Mouse (Mus musculus): ENCODE data around the gene Hdac9. TPM values are rescaled to one million over a fixed set of nuclear protein-coding genes. Genes with fewer than 3 reads are reported as not detected.

Gene Hdac9
- polyA plus RNA-seq, 1 experiment = 1.3 TPM

DNA sequence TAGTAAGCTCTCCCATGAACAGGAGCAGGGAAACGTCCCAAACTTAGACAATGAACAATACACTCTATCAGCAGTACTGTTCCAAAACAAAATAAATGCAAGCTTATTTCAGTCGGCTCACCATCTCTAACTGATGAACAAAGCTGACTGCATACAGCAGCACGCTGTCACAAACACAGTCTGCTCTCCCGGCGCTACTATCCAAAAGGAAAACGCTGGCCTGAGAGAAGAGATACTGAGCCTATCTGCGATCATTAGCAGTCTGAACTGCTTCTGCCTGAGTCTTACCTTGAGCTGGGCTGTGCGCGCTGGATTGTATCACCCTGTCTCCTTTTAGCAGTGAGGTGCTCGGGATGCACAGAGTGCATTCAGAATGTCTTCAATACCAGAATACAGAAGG lies 299.1 kb downstream of the Hdac9 start:
- Histone ChIP-seq H3K4me1 (ENCODE audit: control insufficient read depth, insufficient read depth, low read length) (no peaks in the 10 kb centered on the region), H3K27me3 (replicated peaks; ENCODE audit: control insufficient read depth, insufficient read depth, low read length) (no peaks in the 10 kb centered on the region), H3K36me3 (ENCODE audit: control insufficient read depth, insufficient read depth, low read length) (no peaks in the 10 kb centered on the region), H3K4me3 (ENCODE audit: insufficient read depth, low read depth, low read length) (no peak overlapping the region), H3K27ac (ENCODE audit: insufficient read depth, low read depth, low read length) (no peak overlapping the region)
- no peak for DNase-seq
- 84% methylated on average over 10 of the region's 10 CpGs for WGBS
- TF ChIP-seq POLR2A (IDR thresholded peaks at IDR 0.05; ENCODE audit: low read depth, low read length) (no peak), CTCF (conservative IDR thresholded peaks at IDR 0.05; ENCODE audit: insufficient read depth, insufficient read length, low read depth, low read length) (no peak)

DNA sequence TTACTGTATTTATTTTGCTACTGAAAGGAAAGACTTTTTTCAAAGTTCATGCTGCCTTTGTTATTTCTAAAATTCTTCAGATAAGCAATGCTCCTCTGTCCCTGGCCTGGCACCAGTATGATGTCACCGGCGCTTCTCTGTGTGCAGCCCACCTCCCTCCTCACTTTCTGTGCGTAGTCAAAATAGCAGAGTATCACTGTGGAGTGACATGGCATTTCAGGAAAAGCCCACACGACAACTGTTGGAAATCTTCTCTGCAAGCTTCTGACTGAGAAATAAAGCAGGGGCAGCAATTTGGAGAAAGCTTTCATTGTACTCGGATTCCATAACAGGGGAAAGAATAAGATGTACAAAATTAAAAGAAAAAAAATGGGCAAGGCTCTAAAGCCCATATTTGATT lies 302.1 kb downstream of the Hdac9 start:
- H3K36me3 ChIP-seq (ENCODE audit: control insufficient read depth, insufficient read depth, low read length) = no peaks in the 10 kb centered on the region
- no peak for DNase-seq
- H3K27me3 ChIP-seq (replicated peaks; ENCODE audit: control insufficient read depth, insufficient read depth, low read length) = no peaks in the 10 kb centered on the region
- no peak overlapping the region for H3K4me3 ChIP-seq (ENCODE audit: insufficient read depth, low read depth, low read length)
- no peaks in the 10 kb centered on the region for H3K4me1 ChIP-seq (ENCODE audit: control insufficient read depth, insufficient read depth, low read length)
- no peak overlapping the region for H3K27ac ChIP-seq (ENCODE audit: insufficient read depth, low read depth, low read length)
- 88% methylated on average over 5 of the region's 5 CpGs for WGBS
- TF ChIP-seq POLR2A (IDR thresholded peaks at IDR 0.05; ENCODE audit: low read depth, low read length) = no peak
- TF ChIP-seq CTCF (conservative IDR thresholded peaks at IDR 0.05; ENCODE audit: insufficient read depth, insufficient read length, low read depth, low read length) = no peak

DNA sequence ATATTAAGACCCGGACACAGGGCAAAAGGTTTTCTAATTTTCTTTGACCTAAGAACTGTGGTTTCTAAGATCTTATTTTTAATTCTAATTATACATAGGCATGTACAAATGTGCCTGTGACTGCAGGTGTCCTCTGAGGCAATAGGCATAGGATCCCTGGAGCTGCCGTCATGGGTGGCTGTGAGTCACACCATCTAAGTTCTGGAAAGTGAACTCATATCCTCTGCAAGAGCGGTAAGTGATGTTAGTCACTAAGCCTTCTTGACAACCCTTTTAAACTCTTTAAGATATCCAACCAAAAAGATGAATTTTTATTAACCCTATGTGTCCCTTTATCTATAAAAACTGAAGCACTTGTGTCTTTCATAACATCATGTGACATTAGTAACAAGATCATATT lies 304.4 kb downstream of the Hdac9 start:
- DNase-seq = no peak
- Histone ChIP-seq H3K27ac (ENCODE audit: insufficient read depth, low read depth, low read length) (no peak overlapping the region), H3K4me1 (ENCODE audit: control insufficient read depth, insufficient read depth, low read length) (no peaks in the 10 kb centered on the region), H3K27me3 (replicated peaks; ENCODE audit: control insufficient read depth, insufficient read depth, low read length) (no peaks in the 10 kb centered on the region), H3K4me3 (ENCODE audit: insufficient read depth, low read depth, low read length) (no peak overlapping the region), H3K36me3 (ENCODE audit: control insufficient read depth, insufficient read depth, low read length) (no peaks in the 10 kb centered on the region)
- TF ChIP-seq POLR2A (IDR thresholded peaks at IDR 0.05; ENCODE audit: low read depth, low read length) (no peak), CTCF (conservative IDR thresholded peaks at IDR 0.05; ENCODE audit: insufficient read depth, insufficient read length, low read depth, low read length) (no peak)
- WGBS = 97% methylated on average over 3 of the region's 3 CpGs

DNA sequence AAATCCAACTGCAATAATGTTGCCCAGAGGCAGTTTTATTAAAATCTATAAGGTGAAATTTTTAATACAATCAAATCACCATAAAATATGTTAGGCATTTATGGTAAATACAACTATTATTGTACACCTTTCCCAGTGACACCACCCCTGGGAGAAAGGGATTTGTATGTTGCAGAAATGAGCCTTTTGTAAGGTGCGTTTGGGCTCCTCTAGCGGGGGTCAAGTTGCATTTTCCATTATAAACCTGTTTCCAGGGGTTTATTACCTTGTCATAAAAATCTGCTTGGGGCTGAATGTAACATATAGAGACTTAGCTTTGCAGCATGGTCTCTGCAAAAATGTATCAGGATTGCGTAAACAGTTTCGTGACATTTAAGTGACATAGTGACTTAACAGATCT lies 312.4 kb downstream of the Hdac9 start:
- H3K4me1 ChIP-seq (ENCODE audit: control insufficient read depth, insufficient read depth, low read length) = no peaks in the 10 kb centered on the region
- WGBS = 85% methylated on average over 4 of the region's 4 CpGs
- no peak for DNase-seq
- H3K4me3 ChIP-seq (ENCODE audit: insufficient read depth, low read depth, low read length) = no peak overlapping the region
- H3K27ac ChIP-seq (ENCODE audit: insufficient read depth, low read depth, low read length) = no peak overlapping the region
- H3K27me3 ChIP-seq (replicated peaks; ENCODE audit: control insufficient read depth, insufficient read depth, low read length) = no peaks in the 10 kb centered on the region
- H3K36me3 ChIP-seq (ENCODE audit: control insufficient read depth, insufficient read depth, low read length) = no peaks in the 10 kb centered on the region
- TF ChIP-seq POLR2A (IDR thresholded peaks at IDR 0.05; ENCODE audit: low read depth, low read length) (no peak), CTCF (conservative IDR thresholded peaks at IDR 0.05; ENCODE audit: insufficient read depth, insufficient read length, low read depth, low read length) (no peak)

DNA sequence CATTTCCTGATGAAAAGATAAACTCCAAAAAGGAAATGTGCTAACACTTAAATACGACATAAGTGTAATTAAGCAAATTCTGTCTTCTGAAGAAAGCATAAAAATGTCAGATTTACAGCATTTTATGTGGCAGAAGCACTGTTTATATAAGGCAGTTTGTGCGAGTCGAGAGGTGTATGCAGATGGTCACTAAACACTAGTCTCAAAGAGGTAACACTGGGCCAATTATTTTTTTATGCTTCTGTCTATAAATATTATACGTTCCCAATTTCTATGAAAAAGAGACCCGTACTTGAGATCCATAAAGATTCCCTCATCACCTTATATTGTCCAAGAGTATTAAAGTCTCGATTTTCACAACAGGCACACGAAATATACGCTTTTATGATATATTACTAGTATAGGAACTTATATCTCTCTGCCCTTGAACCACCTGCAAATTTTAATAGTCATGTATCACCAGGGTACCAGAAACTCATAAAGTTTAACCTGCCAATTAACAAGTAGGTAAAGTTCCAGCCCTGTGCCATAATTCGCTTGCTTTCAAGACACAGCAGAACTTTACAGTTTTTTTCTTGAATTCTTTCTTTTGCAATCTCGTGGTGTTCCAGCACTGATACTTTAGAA lies 322.6 kb downstream of the Hdac9 start:
- 63% methylated on average over 10 of the region's 10 CpGs for WGBS
- TF ChIP-seq CTCF (conservative IDR thresholded peaks at IDR 0.05; ENCODE audit: insufficient read depth, insufficient read length, low read depth, low read length) = no peak
- H3K4me1 ChIP-seq (ENCODE audit: control insufficient read depth, insufficient read depth, low read length) = no peaks in the 10 kb centered on the region
- no peak overlapping the region for H3K4me3 ChIP-seq (ENCODE audit: insufficient read depth, low read depth, low read length)
- no peaks in the 10 kb centered on the region for H3K36me3 ChIP-seq (ENCODE audit: control insufficient read depth, insufficient read depth, low read length)
- no peaks in the 10 kb centered on the region for H3K27me3 ChIP-seq (replicated peaks; ENCODE audit: control insufficient read depth, insufficient read depth, low read length)
- no peak for DNase-seq
- no peak overlapping the region for H3K27ac ChIP-seq (ENCODE audit: insufficient read depth, low read depth, low read length)

DNA sequence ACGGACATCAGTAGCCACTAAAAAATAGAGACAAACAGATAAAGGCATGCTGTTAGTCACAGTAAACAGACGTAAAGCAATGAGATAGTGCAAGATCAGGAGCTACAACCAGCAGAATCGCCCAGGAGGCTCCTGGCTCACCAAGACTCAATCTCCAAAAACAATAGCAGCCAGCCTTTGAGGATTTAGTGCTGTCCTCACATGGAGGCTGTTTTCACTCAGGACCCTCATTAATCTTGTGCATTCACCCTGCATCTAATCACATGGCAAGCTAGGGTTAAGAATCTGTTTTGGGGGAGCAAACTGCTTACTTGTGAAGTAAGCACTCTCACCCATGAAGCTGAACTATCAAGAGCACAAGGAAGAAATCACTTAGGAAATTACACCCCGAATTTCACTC lies 329.7 kb downstream of the Hdac9 start:
- no peaks in the 10 kb centered on the region for H3K4me1 ChIP-seq (ENCODE audit: control insufficient read depth, insufficient read depth, low read length)
- no peak overlapping the region for H3K27ac ChIP-seq (ENCODE audit: insufficient read depth, low read depth, low read length)
- 55% methylated on average over 4 of the region's 4 CpGs for WGBS
- H3K27me3 ChIP-seq (replicated peaks; ENCODE audit: control insufficient read depth, insufficient read depth, low read length) = no peaks in the 10 kb centered on the region
- H3K36me3 ChIP-seq (ENCODE audit: control insufficient read depth, insufficient read depth, low read length) = no peaks in the 10 kb centered on the region
- DNase-seq = no peak
- no peak overlapping the region for H3K4me3 ChIP-seq (ENCODE audit: insufficient read depth, low read depth, low read length)
- TF ChIP-seq CTCF (conservative IDR thresholded peaks at IDR 0.05; ENCODE audit: insufficient read depth, insufficient read length, low read depth, low read length) = no peak
- TF ChIP-seq POLR2A (IDR thresholded peaks at IDR 0.05; ENCODE audit: low read depth, low read length) = no peak

DNA sequence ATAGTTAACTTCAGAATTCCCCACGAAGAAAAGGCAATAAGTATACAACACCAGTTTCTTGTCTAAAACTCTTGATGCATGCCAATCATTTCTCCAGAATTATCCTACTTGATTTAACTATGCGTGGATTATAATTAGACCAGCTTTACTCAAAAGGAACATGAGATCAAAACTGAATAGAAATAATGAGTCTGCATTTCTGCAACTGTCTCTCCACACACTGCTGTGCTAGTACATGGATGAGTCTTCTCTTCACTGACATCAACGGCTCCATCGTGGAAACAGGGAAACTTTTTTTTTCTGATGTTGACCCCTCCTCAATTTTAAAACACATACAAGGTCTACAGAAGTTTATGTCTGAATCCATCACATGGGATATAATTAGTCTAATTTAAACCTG lies 334.4 kb downstream of the Hdac9 start:
- Histone ChIP-seq H3K27me3 (replicated peaks; ENCODE audit: control insufficient read depth, insufficient read depth, low read length) (no peaks in the 10 kb centered on the region), H3K4me1 (ENCODE audit: control insufficient read depth, insufficient read depth, low read length) (no peaks in the 10 kb centered on the region), H3K36me3 (ENCODE audit: control insufficient read depth, insufficient read depth, low read length) (no peaks in the 10 kb centered on the region), H3K27ac (ENCODE audit: insufficient read depth, low read depth, low read length) (no peak overlapping the region), H3K4me3 (ENCODE audit: insufficient read depth, low read depth, low read length) (no peak overlapping the region)
- no peak for DNase-seq
- WGBS = 83% methylated on average over 4 of the region's 4 CpGs
- TF ChIP-seq CTCF (conservative IDR thresholded peaks at IDR 0.05; ENCODE audit: insufficient read depth, insufficient read length, low read depth, low read length) (no peak), POLR2A (IDR thresholded peaks at IDR 0.05; ENCODE audit: low read depth, low read length) (no peak)
